8 mouse cellular contexts compared by ENCODE assay signal in the genomic region with DNA sequence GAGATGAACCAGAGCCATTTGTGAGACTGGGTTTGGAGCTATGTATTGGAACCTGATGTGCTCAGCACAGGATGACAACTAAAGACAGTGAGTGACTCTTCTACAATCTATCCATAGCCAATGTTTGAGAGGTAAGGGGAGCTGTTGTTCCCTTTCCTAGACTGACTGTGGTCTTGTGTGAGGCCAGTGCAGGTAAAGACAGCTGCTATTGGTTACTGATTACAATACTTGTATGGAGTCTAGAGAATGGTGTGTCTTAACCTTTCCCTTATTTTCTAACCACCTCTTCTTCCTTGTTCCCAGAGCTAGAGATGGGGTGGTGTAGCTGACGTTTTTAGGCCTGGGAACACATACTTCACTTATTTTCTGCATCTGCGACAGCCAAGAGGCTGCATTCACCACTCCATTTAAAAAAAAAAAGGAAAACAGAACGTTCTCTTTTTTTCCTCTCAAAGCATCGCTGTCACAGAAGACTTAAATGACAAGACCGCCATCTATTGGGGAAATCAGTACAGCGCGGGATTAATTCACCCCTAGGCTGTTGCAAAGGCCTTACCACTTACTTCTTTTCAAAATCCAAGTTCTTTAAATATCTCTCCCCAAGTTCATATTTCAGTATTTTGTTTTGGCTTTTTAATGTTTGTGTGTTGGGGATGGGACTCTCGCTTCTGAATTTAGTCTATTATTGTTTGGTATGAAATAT. TPM values are rescaled to one million over a fixed set of nuclear protein-coding genes. Genes with fewer than 3 reads are reported as not detected.
DNase-seq lines count a peak whose midpoint lies in the region; ATAC-seq and TF ChIP-seq lines count a peak whose summit lies in the region.

No protein-coding gene starts in this region.

- peak overlapping the region; percentile 97; the same call in 1 of the 2 replicates for H3K4me3 ChIP-seq in bone marrow macrophage, adult 2 months (ENCODE audit: insufficient read depth, low read length)
- H3K4me3 ChIP-seq in embryonic fibroblast, embryonic 13.5 days (ENCODE audit: insufficient read depth, low read length), result no peak overlapping the region
- peak overlapping the region in 1 of 2 experiments; percentile 53; a peak in 2 of 4 replicates for H3K4me3 ChIP-seq in heart, embryonic 14.5 days (ENCODE audit: control insufficient read depth in 1 of 2, insufficient read depth in 1 of 2, low read depth in 1 of 2, low read length in 2 of 2)
- H3K4me3 ChIP-seq in liver, embryonic 13.5 days (replicated peaks), result peak overlapping the region; percentile 66; the same call in 1 of the 2 replicates

- H3K4me1 ChIP-seq in bone marrow macrophage, adult 2 months (ENCODE audit: control insufficient read depth, insufficient read depth, low read length), result no peaks in the 10 kb centered on the region
- peaks cover 4% of the 10 kb centered on the region for H3K4me1 ChIP-seq in embryonic fibroblast, embryonic 13.5 days (ENCODE audit: control insufficient read depth, insufficient read depth, low read length)
- H3K4me1 ChIP-seq in heart, embryonic 14.5 days (ENCODE audit: control insufficient read depth in 2 of 2, insufficient read depth in 2 of 2, low read length in 2 of 2), result peaks cover 0 to 4% of the 10 kb centered on the region in 2 experiments; a peak in 2 of 4 replicates
- H3K4me1 ChIP-seq in liver, embryonic 13.5 days (replicated peaks), result peaks cover 12% of the 10 kb centered on the region

- peaks cover 4% of the 10 kb centered on the region; the same call in 1 of the 2 replicates for H3K36me3 ChIP-seq in heart, embryonic 14.5 days (ENCODE audit: control insufficient read depth, insufficient read depth, low read length)
- peaks cover 5% of the 10 kb centered on the region; the same call in 1 of the 2 replicates for H3K36me3 ChIP-seq in liver, embryonic 13.5 days

- DNase-seq in kidney, postnatal 10 days, result peak; percentile 82
- peak; percentile 58 for DNase-seq in liver, embryonic 13.5 days
- peak; percentile 89 for DNase-seq in naive thymus-derived CD4-positive, alpha-beta T cell, adult 2 months (ENCODE audit: low read depth)
- DNase-seq in telencephalon, adult 2 months (ENCODE audit: low read depth, low spot score), result peak; percentile 80

- no peaks in the 10 kb centered on the region for H3K27me3 ChIP-seq in heart, embryonic 14.5 days (ENCODE audit: control insufficient read depth, insufficient read depth, low read length)
- no peaks in the 10 kb centered on the region for H3K27me3 ChIP-seq in liver, embryonic 13.5 days

- H3K9me3 ChIP-seq in heart, embryonic 14.5 days (ENCODE audit: control insufficient read depth, low read length), result no peaks in the 10 kb centered on the region
- H3K9me3 ChIP-seq in liver, embryonic 13.5 days (replicated peaks), result no peaks in the 10 kb centered on the region

- no peak for TF ChIP-seq CTCF in bone marrow macrophage, adult 2 months (IDR thresholded peaks at IDR 0.05; ENCODE audit: low read depth, low read length)
- no peak for TF ChIP-seq CTCF in embryonic fibroblast, embryonic 13.5 days (IDR thresholded peaks at IDR 0.05; ENCODE audit: borderline replicate concordance, insufficient read depth, low read length)

- 2% methylated on average over 8 of the region's 8 CpGs for WGBS in heart, embryonic 14.5 days
- WGBS in liver, embryonic 13.5 days (ENCODE audit: insufficient replicate concordance), result 2% methylated on average over 8 of the region's 8 CpGs

- no peak for TF ChIP-seq POLR2A in bone marrow macrophage, adult 2 months (IDR thresholded peaks at IDR 0.05; ENCODE audit: borderline replicate concordance, low read depth, low read length)
- no peak for TF ChIP-seq POLR2A in embryonic fibroblast, embryonic 13.5 days (IDR thresholded peaks at IDR 0.05; ENCODE audit: low read depth, low read length)

- peak overlapping the region; percentile 77 for H3K4me2 ChIP-seq in heart, embryonic 14.5 days (ENCODE audit: low read length)
- peak overlapping the region; percentile 80 for H3K4me2 ChIP-seq in liver, embryonic 13.5 days

- H3K9ac ChIP-seq in heart, embryonic 14.5 days (ENCODE audit: low read length), result peak overlapping the region; percentile 78
- no peak overlapping the region; the same call in 1 of the 2 replicates for H3K9ac ChIP-seq in liver, embryonic 13.5 days

- peak overlapping the region; percentile 98 for H3K27ac ChIP-seq in bone marrow macrophage, adult 2 months (ENCODE audit: insufficient read depth, low read depth, low read length)
- peak overlapping the region; percentile 99 for H3K27ac ChIP-seq in embryonic fibroblast, embryonic 13.5 days (ENCODE audit: insufficient read depth, low read length)
- H3K27ac ChIP-seq in heart, embryonic 14.5 days (replicated peaks in 1 of 2; ENCODE audit: control insufficient read depth in 1 of 2, insufficient read depth in 1 of 2, low read depth in 2 of 2, low read length in 2 of 2), result peak overlapping the region in 1 of 2 experiments; percentile 92; a peak in 1 of 4 replicates
- H3K27ac ChIP-seq in liver, embryonic 13.5 days, result peak overlapping the region; percentile 76; the same call in 1 of the 2 replicates

- peak; percentile 84 for ATAC-seq in CD4-positive, CD25-positive, alpha-beta regulatory T cell, adult 4 months
- ATAC-seq in heart, embryonic 14.5 days (ENCODE audit: insufficient number of reproducible peaks, insufficient read depth, low FRiP score, low read depth), result no peak
- ATAC-seq in liver, embryonic 13.5 days (ENCODE audit: low read depth), result no peak

RNA-seq across cellular contexts. Expression of gene Zfp52, which starts 19.8 kb away (rescaled TPM):
- polyA plus RNA-seq in CD4-positive, CD25-positive, alpha-beta regulatory T cell, adult 4 months (2017; shearing (Covaris generic)), result 10 to 100 TPM; 20.8 to 21.6 TPM
- polyA plus RNA-seq in bone marrow macrophage, adult 2 months (2012; ENCODE audit: insufficient read depth, insufficient read length, missing spikeins), result 26.4 and 29.3 TPM in 2 replicates
- 17.9 and 29.4 TPM in 2 replicates for polyA plus RNA-seq in embryonic fibroblast, embryonic 13.5 days (2011; ENCODE audit: insufficient read length, low read depth, missing spikeins)
- 3.8 and 4.0 TPM in 2 replicates for polyA plus RNA-seq in heart, embryonic 14.5 days (2014; fragmentation: Nextera tagmentation; extraction: Ambion mirVana)
- polyA plus RNA-seq in liver, embryonic 13.5 days (2015; fragmentation: Nextera tagmentation; extraction: Ambion mirVana), result 0.92 and 1.5 TPM in 2 replicates

RNA-seq across cellular contexts. Expression of gene Zfp53, which starts 26.8 kb away (rescaled TPM):
- polyA plus RNA-seq in CD4-positive, CD25-positive, alpha-beta regulatory T cell, adult 4 months (2017; shearing (Covaris generic)), result 10 to 100 TPM; 44.8 to 46.9 TPM
- polyA plus RNA-seq in bone marrow macrophage, adult 2 months (2012; ENCODE audit: insufficient read depth, insufficient read length, missing spikeins), result 13.5 and 13.8 TPM in 2 replicates
- polyA plus RNA-seq in embryonic fibroblast, embryonic 13.5 days (2011; ENCODE audit: insufficient read length, low read depth, missing spikeins), result 10.8 and 14.7 TPM in 2 replicates
- polyA plus RNA-seq in heart, embryonic 14.5 days (2014; fragmentation: Nextera tagmentation; extraction: Ambion mirVana), result 5.3 and 5.5 TPM in 2 replicates
- polyA plus RNA-seq in liver, embryonic 13.5 days (2015; fragmentation: Nextera tagmentation; extraction: Ambion mirVana), result 3.2 and 5.2 TPM in 2 replicates

RNA-seq across cellular contexts. Expression of gene Zfp948, which starts 51.3 kb away (rescaled TPM):
- 10 to 100 TPM; 13.0 to 14.0 TPM for polyA plus RNA-seq in CD4-positive, CD25-positive, alpha-beta regulatory T cell, adult 4 months (2017; shearing (Covaris generic))
- 9.3 and 9.7 TPM in 2 replicates for polyA plus RNA-seq in bone marrow macrophage, adult 2 months (2012; ENCODE audit: insufficient read depth, insufficient read length, missing spikeins)
- 23.9 and 28.2 TPM in 2 replicates for polyA plus RNA-seq in embryonic fibroblast, embryonic 13.5 days (2011; ENCODE audit: insufficient read length, low read depth, missing spikeins)
- 14.7 and 14.8 TPM in 2 replicates for polyA plus RNA-seq in heart, embryonic 14.5 days (2014; fragmentation: Nextera tagmentation; extraction: Ambion mirVana)
- polyA plus RNA-seq in liver, embryonic 13.5 days (2015; fragmentation: Nextera tagmentation; extraction: Ambion mirVana), result 5.8 and 7.1 TPM in 2 replicates
